Mouse (Mus musculus): ENCODE results near the gene Cacna1i. TPM values are rescaled to one million over a fixed set of nuclear protein-coding genes. Genes with fewer than 3 reads are reported as not detected.

Gene Cacna1i
- polyA plus RNA-seq, 1 experiment: 2.8 TPM

- H3K27ac ChIP-seq (ENCODE audit: control insufficient read depth, insufficient read depth, low read depth, low read length, poor library complexity): no peak overlapping the region
- WGBS: 77% methylated on average over 2 of the region's 2 CpGs
- H3K4me3 ChIP-seq (replicated peaks; ENCODE audit: control insufficient read depth, low read depth, low read length): no peak overlapping the region
- no peak for TF ChIP-seq POLR2A (IDR thresholded peaks at IDR 0.05; ENCODE audit: borderline replicate concordance, control insufficient read depth, low read depth, low read length)
- no peak for TF ChIP-seq CTCF (IDR thresholded peaks at IDR 0.05; ENCODE audit: control insufficient read depth, insufficient read depth, low read length)
- no peaks in the 10 kb centered on the region for H3K4me1 ChIP-seq (ENCODE audit: control insufficient read depth, insufficient read depth, low read length)
Measured at GRCm38 (mm10) chr15:80387185-80387584, 100.1 kb downstream of the Cacna1i start.

GRCm38 (mm10) chr15:80391791-80392190 is 104.8 kb downstream of the Cacna1i start:
- no peak overlapping the region for H3K4me3 ChIP-seq (replicated peaks; ENCODE audit: control insufficient read depth, low read depth, low read length)
- TF ChIP-seq POLR2A (IDR thresholded peaks at IDR 0.05; ENCODE audit: borderline replicate concordance, control insufficient read depth, low read depth, low read length): no peak
- no peak for TF ChIP-seq CTCF (IDR thresholded peaks at IDR 0.05; ENCODE audit: control insufficient read depth, insufficient read depth, low read length)
- H3K4me1 ChIP-seq (ENCODE audit: control insufficient read depth, insufficient read depth, low read length): no peaks in the 10 kb centered on the region
- WGBS: 80% methylated on average over 14 of the region's 14 CpGs
- H3K27ac ChIP-seq (ENCODE audit: control insufficient read depth, insufficient read depth, low read depth, low read length, poor library complexity): no peak overlapping the region

GRCm38 (mm10) chr15:80395035-80395434 is 108.0 kb downstream of the Cacna1i start:
- no peak overlapping the region for H3K27ac ChIP-seq (ENCODE audit: control insufficient read depth, insufficient read depth, low read depth, low read length, poor library complexity)
- no peak for TF ChIP-seq POLR2A (IDR thresholded peaks at IDR 0.05; ENCODE audit: borderline replicate concordance, control insufficient read depth, low read depth, low read length)
- TF ChIP-seq CTCF (IDR thresholded peaks at IDR 0.05; ENCODE audit: control insufficient read depth, insufficient read depth, low read length): no peak
- no peak overlapping the region for H3K4me3 ChIP-seq (replicated peaks; ENCODE audit: control insufficient read depth, low read depth, low read length)
- no peaks in the 10 kb centered on the region for H3K4me1 ChIP-seq (ENCODE audit: control insufficient read depth, insufficient read depth, low read length)
- 71% methylated on average over 22 of the region's 22 CpGs for WGBS

GRCm38 (mm10) chr15:80399451-80399850 is 112.4 kb downstream of the Cacna1i start:
- no peaks in the 10 kb centered on the region for H3K4me1 ChIP-seq (ENCODE audit: control insufficient read depth, insufficient read depth, low read length)
- no peak for TF ChIP-seq CTCF (IDR thresholded peaks at IDR 0.05; ENCODE audit: control insufficient read depth, insufficient read depth, low read length)
- TF ChIP-seq POLR2A (IDR thresholded peaks at IDR 0.05; ENCODE audit: borderline replicate concordance, control insufficient read depth, low read depth, low read length): no peak
- H3K4me3 ChIP-seq (replicated peaks; ENCODE audit: control insufficient read depth, low read depth, low read length): no peak overlapping the region
- H3K27ac ChIP-seq (ENCODE audit: control insufficient read depth, insufficient read depth, low read depth, low read length, poor library complexity): no peak overlapping the region
- WGBS: 74% methylated on average over 1 of the region's 1 CpGs

- H3K4me3 ChIP-seq (replicated peaks; ENCODE audit: control insufficient read depth, low read depth, low read length): no peak overlapping the region
- TF ChIP-seq CTCF (IDR thresholded peaks at IDR 0.05; ENCODE audit: control insufficient read depth, insufficient read depth, low read length) (no peak), POLR2A (IDR thresholded peaks at IDR 0.05; ENCODE audit: borderline replicate concordance, control insufficient read depth, low read depth, low read length) (no peak)
- H3K27ac ChIP-seq (ENCODE audit: control insufficient read depth, insufficient read depth, low read depth, low read length, poor library complexity): no peak overlapping the region
- 73% methylated on average over 2 of the region's 2 CpGs for WGBS
- no peaks in the 10 kb centered on the region for H3K4me1 ChIP-seq (ENCODE audit: control insufficient read depth, insufficient read depth, low read length)
Measured at GRCm38 (mm10) chr15:80401387-80401898, 114.4 kb downstream of the Cacna1i start.

- H3K4me1 ChIP-seq (ENCODE audit: control insufficient read depth, insufficient read depth, low read length): no peaks in the 10 kb centered on the region
- WGBS: 80% methylated on average over 8 of the region's 8 CpGs
Measured at GRCm38 (mm10) chr15:80401980-80402379, 114.9 kb downstream of the Cacna1i start.

GRCm38 (mm10) chr15:80407873-80408272 is 120.8 kb downstream of the Cacna1i start:
- TF ChIP-seq POLR2A (IDR thresholded peaks at IDR 0.05; ENCODE audit: borderline replicate concordance, control insufficient read depth, low read depth, low read length) (no peak), CTCF (IDR thresholded peaks at IDR 0.05; ENCODE audit: control insufficient read depth, insufficient read depth, low read length) (no peak)
- no peak overlapping the region for H3K4me3 ChIP-seq (replicated peaks; ENCODE audit: control insufficient read depth, low read depth, low read length)
- no peak overlapping the region for H3K27ac ChIP-seq (ENCODE audit: control insufficient read depth, insufficient read depth, low read depth, low read length, poor library complexity)
- no peaks in the 10 kb centered on the region for H3K4me1 ChIP-seq (ENCODE audit: control insufficient read depth, insufficient read depth, low read length)
- WGBS: 19% methylated on average over 1 of the region's 1 CpGs

More at GRCm38 (mm10) chr15:80401980-80402379, 114.9 kb downstream of the Cacna1i start:
- TF ChIP-seq CTCF (IDR thresholded peaks at IDR 0.05; ENCODE audit: control insufficient read depth, insufficient read depth, low read length): no peak
- TF ChIP-seq POLR2A (IDR thresholded peaks at IDR 0.05; ENCODE audit: borderline replicate concordance, control insufficient read depth, low read depth, low read length): no peak
- Histone ChIP-seq H3K27ac (ENCODE audit: control insufficient read depth, insufficient read depth, low read depth, low read length, poor library complexity) (no peak overlapping the region), H3K4me3 (replicated peaks; ENCODE audit: control insufficient read depth, low read depth, low read length) (no peak overlapping the region)

- H3K4me1 ChIP-seq (ENCODE audit: control insufficient read depth, insufficient read depth, low read length): no peaks in the 10 kb centered on the region
- H3K27ac ChIP-seq (ENCODE audit: control insufficient read depth, insufficient read depth, low read depth, low read length, poor library complexity): no peak overlapping the region
- 81% methylated on average over 7 of the region's 7 CpGs for WGBS
- H3K4me3 ChIP-seq (replicated peaks; ENCODE audit: control insufficient read depth, low read depth, low read length): no peak overlapping the region
- TF ChIP-seq CTCF (IDR thresholded peaks at IDR 0.05; ENCODE audit: control insufficient read depth, insufficient read depth, low read length): no peak
- TF ChIP-seq POLR2A (IDR thresholded peaks at IDR 0.05; ENCODE audit: borderline replicate concordance, control insufficient read depth, low read depth, low read length): no peak
Measured at GRCm38 (mm10) chr15:80410661-80411060, 123.6 kb downstream of the Cacna1i start.

- no peak overlapping the region for H3K4me3 ChIP-seq (replicated peaks; ENCODE audit: control insufficient read depth, low read depth, low read length)
- H3K4me1 ChIP-seq (ENCODE audit: control insufficient read depth, insufficient read depth, low read length): no peaks in the 10 kb centered on the region
- no peak for TF ChIP-seq CTCF (IDR thresholded peaks at IDR 0.05; ENCODE audit: control insufficient read depth, insufficient read depth, low read length)
- no peak for TF ChIP-seq POLR2A (IDR thresholded peaks at IDR 0.05; ENCODE audit: borderline replicate concordance, control insufficient read depth, low read depth, low read length)
- WGBS: 75% methylated on average over 4 of the region's 4 CpGs
- no peak overlapping the region for H3K27ac ChIP-seq (ENCODE audit: control insufficient read depth, insufficient read depth, low read depth, low read length, poor library complexity)
Measured at GRCm38 (mm10) chr15:80413070-80413469, 126.0 kb downstream of the Cacna1i start.

Measured in bone marrow, adult 2 months (tissue).